Mouse (Mus musculus) heart, postnatal 4 days (tissue): Measurements from ENCODE around the gene Efna5. TPM values are rescaled to one million over a fixed set of nuclear protein-coding genes. Genes with fewer than 3 reads are reported as not detected.

Source experiments
- DNase-seq: peaks from one replicate; pipeline ENCODE4 v3.0.0; 2021
- total RNA-seq, 2 experiments: library from RNA; stranded (reverse); gene quantifications; 2 replicates each; pipeline ENCODE4 v1.2.3; 2021

Gene Efna5
- total RNA-seq, 2 experiments from 2014 or later, result 39.7 to 46.1 TPM

GRCm38 (mm10) chr17:62853741-62854140, 27.4 kb downstream of the Efna5 start:
- no peak for DNase-seq

- DNase-seq, result peak; percentile 31
These were observed 28.1 kb downstream of the Efna5 start for GRCm38 (mm10) chr17:62852822-62853608.

GRCm38 (mm10) chr17:62851268-62851667, 29.8 kb downstream of the Efna5 start:
- DNase-seq, result peak; percentile 29

- no peak for DNase-seq
These were observed 30.5 kb downstream of the Efna5 start for GRCm38 (mm10) chr17:62850603-62851002.

GRCm38 (mm10) chr17:62849676-62850075, 31.4 kb downstream of the Efna5 start:
- DNase-seq, result no peak

GRCm38 (mm10) chr17:62845656-62846055, 35.5 kb downstream of the Efna5 start:
- DNase-seq, result no peak

- no peak for DNase-seq
These were observed 36.8 kb downstream of the Efna5 start for GRCm38 (mm10) chr17:62844329-62844728.

- DNase-seq, result no peak
These were observed 43.8 kb downstream of the Efna5 start for GRCm38 (mm10) chr17:62837336-62837735.

- DNase-seq, result no peak
These were observed 44.5 kb downstream of the Efna5 start for GRCm38 (mm10) chr17:62836598-62837106.

- no peak for DNase-seq
These were observed 48.5 kb downstream of the Efna5 start for GRCm38 (mm10) chr17:62832550-62833127.

GRCm38 (mm10) chr17:62827549-62827948, 53.6 kb downstream of the Efna5 start:
- DNase-seq, result no peak

GRCm38 (mm10) chr17:62821219-62821618, 59.9 kb downstream of the Efna5 start:
- no peak for DNase-seq

- no peak for DNase-seq
These were observed 61.2 kb downstream of the Efna5 start for GRCm38 (mm10) chr17:62819931-62820330.

- DNase-seq, result no peak
These were observed 62.3 kb downstream of the Efna5 start for GRCm38 (mm10) chr17:62818821-62819220.

- no peak for DNase-seq
These were observed 62.8 kb downstream of the Efna5 start for GRCm38 (mm10) chr17:62818337-62818736.

GRCm38 (mm10) chr17:62816879-62817278, 64.2 kb downstream of the Efna5 start:
- DNase-seq, result no peak

- no peak for DNase-seq
These were observed 67.7 kb downstream of the Efna5 start for GRCm38 (mm10) chr17:62813461-62813860.

GRCm38 (mm10) chr17:62807891-62808290, 73.2 kb downstream of the Efna5 start:
- DNase-seq, result no peak

GRCm38 (mm10) chr17:62806646-62807045, 74.5 kb downstream of the Efna5 start:
- DNase-seq, result no peak

GRCm38 (mm10) chr17:62802748-62803147, 78.4 kb downstream of the Efna5 start:
- no peak for DNase-seq

GRCm38 (mm10) chr17:62797272-62797671, 83.8 kb downstream of the Efna5 start:
- DNase-seq, result no peak

GRCm38 (mm10) chr17:62789291-62790290, 91.5 kb downstream of the Efna5 start:
- peak; percentile 34 for DNase-seq

GRCm38 (mm10) chr17:62788783-62789182, 92.3 kb downstream of the Efna5 start:
- no peak for DNase-seq
